Mouse (Mus musculus) embryonic stem cell, embryonic (primary cell): ENCODE measurements at regions not wholly inside any gene's neighbourhood (a gene's known extent, or its start where the extent isn't known, plus 50 kb on each side); places are given as distances from the start of the nearest gene placed in this dataset.
"Not testable (repeated sequence)": the region's sequence is repeated elsewhere in the genome, so short reads cannot be mapped to it uniquely, and the experiment has no call there.

Source experiments
- CTCF ChIA-PET, 4 experiments: fragments of 300-600 bp in 2 of 4; fragments of 350-600 bp in 2 of 4; sonication (Branson Sonifier 250); formaldehyde crosslinking; loops; one replicate each; lab custom pipeline; 2022; ENCODE audit warnings: inconsistent platforms in 2 of 4; lab: Charles Lee
- POLR2A ChIA-PET, 4 experiments: fragments of 300-600 bp in 2 of 4; fragments of 350-600 bp in 2 of 4; sonication (Branson Sonifier 250); formaldehyde crosslinking; loops; one replicate each; lab custom pipeline; 2022; ENCODE audit warnings: antibody characterized with exemption in 4 of 4, inconsistent platforms in 1 of 4; lab: Charles Lee

GRCm38 (mm10) chr16:93324911-93325310 is 279.0 kb downstream of the Setd4 start:
- ChIA-PET POLR2A (no interaction called here), CTCF (interaction anchor here in 1 of 4 experiments (0.6 kb wide), 1 partner anchor 363 kb away, joined by 5 read pairs; no protein-coding TSS in a partner anchor)

DNA sequence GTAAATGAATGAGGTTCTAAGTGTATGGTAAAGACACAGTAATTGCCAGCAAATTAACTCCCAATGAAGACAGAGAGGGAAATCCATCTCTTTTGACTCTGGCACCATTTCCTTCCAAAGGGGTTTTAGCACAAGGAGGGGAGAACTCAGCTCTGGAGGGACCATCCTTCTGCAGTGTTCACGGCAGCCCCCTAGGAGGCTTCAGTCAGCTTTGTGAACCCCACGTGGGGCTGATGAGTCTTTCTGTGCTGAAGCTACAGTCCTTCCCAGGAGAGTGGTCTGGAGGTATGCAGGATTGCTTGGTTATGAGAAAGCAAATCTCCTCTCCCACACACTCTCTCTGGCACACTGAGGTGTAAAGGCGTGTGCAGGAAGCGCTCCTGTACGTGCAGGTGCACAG is 280.7 kb downstream of the Setd4 start:
- ChIA-PET POLR2A (no interaction called here), CTCF (no interaction called here)

DNA sequence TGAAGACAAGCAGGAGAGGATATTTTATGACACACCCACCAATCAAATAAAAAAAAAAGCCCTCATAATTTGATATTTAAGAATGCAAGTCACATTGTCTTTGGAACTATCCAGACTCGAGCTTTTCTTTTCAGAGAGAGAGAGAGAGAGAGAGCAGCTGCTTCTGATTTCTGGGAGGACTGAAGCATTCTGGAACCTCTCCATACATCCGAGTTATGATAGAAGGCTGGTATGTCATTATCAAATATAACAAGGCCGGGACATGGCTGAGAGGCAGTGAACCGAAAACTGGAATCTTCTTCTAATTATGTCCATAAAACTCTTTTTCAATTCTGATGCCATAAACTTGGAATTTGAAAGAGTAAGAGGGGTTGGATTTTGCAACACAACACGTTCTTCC is 284.3 kb downstream of the Setd4 start:
- POLR2A ChIA-PET, result no interaction called here
- CTCF ChIA-PET, result no interaction called here

- POLR2A ChIA-PET, result no interaction called here
- CTCF ChIA-PET, result no interaction called here
Measured at GRCm38 (mm10) chr16:93311644-93312043, 292.2 kb downstream of the Setd4 start.

DNA sequence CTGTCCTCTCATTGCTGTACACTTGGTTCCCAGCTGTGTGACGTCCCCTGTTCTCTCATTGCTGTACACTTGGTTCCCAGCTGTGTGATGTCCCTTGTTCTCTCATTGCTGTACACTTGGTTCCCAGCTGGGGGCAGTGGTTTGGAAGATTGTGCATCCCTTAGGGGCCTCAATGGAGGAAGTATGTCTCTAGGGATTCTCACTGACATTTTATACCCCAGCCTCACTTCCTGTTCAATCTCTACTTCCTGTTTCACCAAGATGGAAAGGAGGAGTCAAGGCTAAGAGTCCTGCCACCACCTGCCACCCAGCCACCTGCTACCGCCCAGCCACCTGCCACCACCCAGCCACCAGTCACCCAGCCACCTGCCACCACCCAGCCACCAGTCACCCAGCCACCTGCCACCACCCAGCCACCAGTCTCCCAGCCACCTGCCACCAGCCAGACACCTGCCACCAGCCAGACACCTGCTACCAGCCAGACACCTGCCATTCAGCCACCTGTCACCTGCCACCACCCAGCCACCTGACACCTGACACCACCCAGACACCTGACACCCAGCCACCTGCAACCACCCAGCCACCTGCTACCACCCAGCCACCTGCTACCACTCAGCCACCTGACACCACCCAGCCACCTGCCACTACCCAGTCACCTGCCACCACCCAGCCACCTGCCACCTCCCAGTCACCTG is 295.1 kb downstream of the Setd4 start:
- POLR2A ChIA-PET, result no interaction called here

DNA sequence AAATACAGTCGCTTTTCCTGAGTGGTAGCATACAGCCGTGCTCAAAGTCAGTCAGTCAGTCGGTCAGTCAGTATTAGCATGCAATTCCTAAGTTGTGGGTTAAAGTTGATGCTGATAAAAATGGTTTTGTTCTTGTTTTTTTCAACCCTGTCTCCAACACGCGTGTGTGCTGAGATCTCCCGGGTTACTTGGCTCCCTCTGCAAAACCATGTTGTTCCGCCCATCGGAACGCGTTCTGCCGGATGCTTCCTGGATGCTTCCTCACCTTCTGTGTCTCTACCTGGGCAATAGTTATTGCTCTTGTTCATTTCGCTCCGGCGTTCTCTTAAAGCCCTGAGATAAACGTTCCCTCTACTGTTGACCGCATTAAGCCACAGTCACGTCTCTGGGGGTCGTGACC is 296.9 kb downstream of the Setd4 start:
- CTCF ChIA-PET, result no interaction called here
- POLR2A ChIA-PET, result no interaction called here

More for the DNA sequence above, 295.1 kb downstream of the Setd4 start:
- CTCF ChIA-PET, result interaction anchor here in 1 of 4 experiments (0.6 kb wide), 1 partner anchor 16 kb away, joined by 3 read pairs; no protein-coding TSS in a partner anchor

- POLR2A ChIA-PET, CTCF ChIA-PET: not testable (repeated sequence)
Measured at GRCm38 (mm10) chr16:93306140-93306539, 297.7 kb downstream of the Setd4 start.

- CTCF ChIA-PET, result no interaction called here
- POLR2A ChIA-PET, result no interaction called here
Measured at GRCm38 (mm10) chr16:93294430-93294829, 309.4 kb downstream of the Setd4 start.

DNA sequence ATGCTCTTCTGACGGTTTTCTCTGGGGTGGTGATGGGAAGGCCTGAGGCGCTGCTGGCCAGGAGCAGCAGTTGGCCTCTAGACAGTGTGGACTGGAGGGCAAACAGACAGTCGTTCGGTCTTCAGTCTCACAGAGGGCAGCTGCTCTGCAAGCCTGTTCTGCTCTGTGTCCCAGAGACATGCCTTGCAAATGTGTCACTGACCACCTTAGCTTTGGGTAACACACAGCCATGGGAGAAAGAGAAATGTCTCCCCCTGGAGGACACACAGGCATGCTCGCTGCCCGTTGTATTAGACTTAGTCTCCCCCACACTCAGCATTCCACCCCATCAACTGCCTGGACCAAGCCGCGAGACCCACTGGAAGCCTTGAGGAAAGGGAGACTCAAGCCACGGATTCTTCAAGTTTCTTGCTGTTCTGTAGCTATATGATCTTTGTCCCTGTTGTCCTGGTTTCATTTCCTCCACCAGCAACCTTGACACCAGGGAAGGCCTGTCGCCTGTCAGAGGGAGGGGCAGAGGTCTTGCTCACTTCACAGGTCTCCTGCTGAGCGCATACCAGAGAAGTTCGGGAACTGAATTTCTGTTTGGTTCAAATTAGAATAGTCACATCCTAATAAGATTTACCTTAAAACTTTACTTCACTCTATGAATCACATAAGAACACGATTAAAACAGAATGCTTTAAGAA is 310.8 kb downstream of the Setd4 start:
- CTCF ChIA-PET, result interaction anchor here (0.6 to 2.1 kb wide), 18 partner anchors 9 to 773 kb away, joined by 3 to 16 read pairs (median 4); no protein-coding TSS in a partner anchor
- POLR2A ChIA-PET, result interaction anchor here in 1 of 4 experiments (0.9 kb wide), 1 partner anchor 594 kb away, joined by 3 read pairs; no protein-coding TSS in a partner anchor

DNA sequence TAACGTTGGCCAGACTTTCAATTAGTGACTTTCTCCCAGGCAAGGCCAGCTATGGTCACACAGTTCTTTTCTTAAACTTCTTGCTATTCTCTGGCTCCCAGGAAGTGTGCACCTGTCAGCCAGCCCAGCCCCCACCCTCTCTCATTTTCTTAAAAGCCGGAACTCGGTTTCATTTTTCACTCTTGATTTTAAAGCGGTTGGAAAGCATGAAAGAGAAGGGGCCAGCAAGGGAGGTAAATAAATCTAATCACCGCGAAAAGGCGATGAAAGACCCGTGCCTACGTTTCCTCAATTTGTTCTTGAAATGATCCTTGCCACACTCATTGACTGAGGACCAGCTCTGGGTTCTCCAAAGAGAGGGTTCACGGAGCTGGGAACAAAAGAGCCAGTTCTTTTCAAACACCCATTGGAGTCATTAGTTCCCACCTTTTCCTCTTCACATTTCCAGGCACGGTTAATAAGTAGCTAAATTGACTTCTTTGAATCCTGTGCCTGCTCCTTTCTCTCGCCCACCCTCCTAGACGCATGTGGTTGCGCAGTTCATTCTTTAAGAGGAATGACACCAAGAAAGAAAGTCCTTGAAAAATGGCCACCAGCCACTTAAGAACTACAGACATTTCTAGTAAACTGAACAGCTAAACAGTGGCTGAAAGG is 311.6 kb downstream of the Setd4 start:
- ChIA-PET POLR2A (interaction anchor here in 1 of 4 experiments (0.9 kb wide), 1 partner anchor 594 kb away, joined by 3 read pairs; no protein-coding TSS in a partner anchor), CTCF (interaction anchor here (0.6 to 2.1 kb wide), 17 partner anchors 8 to 772 kb away, joined by 3 to 7 read pairs (median 3); no protein-coding TSS in a partner anchor)

- CTCF ChIA-PET, result no interaction called here
Measured at GRCm38 (mm10) chr16:93288036-93288435, 315.8 kb downstream of the Setd4 start.

GRCm38 (mm10) chr16:93287520-93287919 is 316.3 kb downstream of the Setd4 start:
- CTCF ChIA-PET, result no interaction called here
- POLR2A ChIA-PET, result no interaction called here

More at GRCm38 (mm10) chr16:93288036-93288435, 315.8 kb downstream of the Setd4 start:
- POLR2A ChIA-PET, result no interaction called here

- ChIA-PET POLR2A (no interaction called here), CTCF (no interaction called here)
Measured at GRCm38 (mm10) chr16:93286816-93287215, 317.0 kb downstream of the Setd4 start.

DNA sequence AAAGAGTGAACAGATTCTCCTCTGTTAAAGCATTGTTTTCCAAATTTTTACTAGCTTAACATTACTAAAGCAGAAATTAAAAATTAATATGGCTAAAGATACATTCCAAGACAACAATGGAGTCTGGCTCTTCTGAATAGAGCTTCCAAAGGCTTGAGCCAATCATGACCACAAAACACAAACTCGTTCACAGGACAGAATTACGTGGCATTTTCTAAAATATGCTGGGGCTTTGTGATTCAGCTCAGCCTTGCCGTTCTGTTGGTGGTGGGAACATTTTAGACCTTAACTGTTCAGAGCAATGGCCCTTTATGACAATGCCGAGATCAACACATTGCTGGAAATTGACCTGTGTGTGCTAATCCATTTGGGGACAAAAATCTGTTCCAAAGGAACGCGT is 318.7 kb downstream of the Setd4 start:
- CTCF ChIA-PET, result no interaction called here
- POLR2A ChIA-PET, result interaction anchor here in 1 of 4 experiments (0.6 kb wide), 1 partner anchor 981 kb away, joined by 3 read pairs; no protein-coding TSS in a partner anchor

GRCm38 (mm10) chr16:93281715-93282114 is 322.1 kb downstream of the Setd4 start:
- CTCF ChIA-PET, result interaction anchor here in 1 of 4 experiments (1.2 kb wide), 1 partner anchor 11 kb away, joined by 5 read pairs; no protein-coding TSS in a partner anchor
- POLR2A ChIA-PET, result no interaction called here

DNA sequence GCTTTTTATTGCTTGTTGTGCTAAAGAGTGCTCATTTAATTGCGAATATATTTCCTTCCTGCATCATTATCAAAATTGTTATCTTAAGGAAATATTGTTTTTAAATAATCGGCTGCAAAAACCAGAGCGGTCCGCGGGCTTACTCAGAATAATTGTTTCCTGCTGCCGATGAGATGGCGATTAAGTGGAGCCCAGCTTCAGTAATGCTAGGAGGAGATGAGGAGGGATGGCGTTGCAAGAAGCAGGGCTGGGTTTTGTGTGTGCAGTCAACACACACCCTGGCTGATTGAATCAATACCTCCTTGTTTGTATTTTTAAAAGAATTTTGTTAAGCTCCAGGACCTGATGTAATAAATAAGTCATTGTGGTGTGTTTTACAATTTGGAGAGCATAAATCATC is 331.2 kb downstream of the Setd4 start:
- POLR2A ChIA-PET, result interaction anchor here in 1 of 4 experiments (0.7 kb wide), 1 partner anchor 564 kb away, joined by 4 read pairs; no protein-coding TSS in a partner anchor
- CTCF ChIA-PET, result no interaction called here

- POLR2A ChIA-PET, result no interaction called here
- CTCF ChIA-PET, result no interaction called here
Measured at GRCm38 (mm10) chr16:93272146-93272545, 331.7 kb downstream of the Setd4 start.

DNA sequence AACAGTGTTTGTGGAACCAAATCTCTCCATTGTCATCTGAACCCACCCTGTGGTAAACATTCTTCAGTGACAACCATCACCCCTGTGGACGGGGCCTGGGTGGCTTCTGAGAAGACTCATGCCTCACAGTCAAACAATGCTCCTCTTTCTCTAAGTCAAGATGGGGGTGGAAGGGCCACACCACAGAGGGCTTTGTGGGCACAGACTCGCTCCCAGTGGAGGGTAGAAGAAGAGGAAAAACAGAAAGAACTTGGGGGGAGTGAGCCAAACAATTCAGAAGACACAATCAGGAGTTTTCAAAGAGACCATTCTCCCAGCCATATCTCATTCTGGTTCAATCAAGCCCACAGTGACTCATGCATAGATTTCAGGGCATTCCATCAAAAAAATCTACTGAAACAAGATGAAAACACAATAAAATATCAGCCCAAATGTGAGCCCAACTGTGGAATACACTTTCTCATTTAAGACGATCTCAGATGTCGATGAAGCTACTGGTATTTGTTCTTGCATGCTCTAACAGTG is 339.7 kb downstream of the Setd4 start:
- CTCF ChIA-PET, result no interaction called here
- POLR2A ChIA-PET, result no interaction called here

- POLR2A ChIA-PET, result no interaction called here
- CTCF ChIA-PET, result no interaction called here
Measured at GRCm38 (mm10) chr16:93263141-93263815, 340.6 kb downstream of the Setd4 start.
